Comparison of ENCODE assay signal across 14 mouse cellular contexts in genomic region chr11:37248796-37249195, GRCm38 (mm10). TPM values are rescaled to one million over a fixed set of nuclear protein-coding genes. Genes with fewer than 3 reads are reported as not detected.
"Had no signal": no experiment of that assay in that cellular context is flagged by ENCODE, and none has a peak within 500 bp of the region (broad histone marks: within the 10 kb centered on the region; RNA-seq: fewer than 3 reads in every experiment).

No protein-coding gene starts in this region.

- DNase-seq: lung, adult 18-20 months; lung, embryonic 14.5 days; lung, postnatal 10 days; lung, postnatal 4 days; retina, postnatal 1 day; right cerebral cortex, adult 18-20 months; right cerebral cortex, postnatal 25 days; right cerebral cortex, postnatal 4 days; spleen, adult 18-20 months; thymus, adult 18-20 months; thymus, postnatal 14 days; thymus, postnatal 36 days had no signal

RNA-seq across cellular contexts. Expression of gene Tenm2, which starts 13.0 kb away (rescaled TPM):
- total RNA-seq: megakaryocyte, adult 5-6 weeks; megakaryocyte-erythroid progenitor cell, adult 5-6 weeks had no signal
